Mouse (Mus musculus): ENCODE results near the gene Pon1.

Gene Pon1

GRCm38 (mm10) chr6:5136046-5136445 lies 57.7 kb downstream of the Pon1 start:
- no peak for DNase-seq (ENCODE audit: extremely low read depth, low read depth, low spot score)

GRCm38 (mm10) chr6:5134986-5135385 lies 58.8 kb downstream of the Pon1 start:
- no peak for DNase-seq (ENCODE audit: extremely low read depth, low read depth, low spot score)

GRCm38 (mm10) chr6:5129364-5130093 lies 64.2 kb downstream of the Pon1 start:
- DNase-seq (ENCODE audit: extremely low read depth, low read depth, low spot score): no peak

- no peak for DNase-seq (ENCODE audit: extremely low read depth, low read depth, low spot score)
Measured at GRCm38 (mm10) chr6:5120229-5120628, 73.5 kb downstream of the Pon1 start.

- no peak for DNase-seq (ENCODE audit: extremely low read depth, low read depth, low spot score)
Measured at GRCm38 (mm10) chr6:5119181-5119910, 74.4 kb downstream of the Pon1 start.

All from fat pad, adult 2 months (tissue).